Mouse (Mus musculus): ENCODE results near the gene Chga. TPM values are rescaled to one million over a fixed set of nuclear protein-coding genes. Genes with fewer than 3 reads are reported as not detected.

Gene Chga
- polyA plus RNA-seq, 1 experiment from 2014 or later = 194 TPM

GRCm38 (mm10) chr12:102585390-102585789 is 30.6 kb downstream of the Chga start:
- H3K4me2 ChIP-seq (ENCODE audit: low read length) = no peak overlapping the region
- peaks cover 9% of the 10 kb centered on the region; the same call in 1 of the 2 replicates for H3K36me3 ChIP-seq (ENCODE audit: control insufficient read depth, insufficient read depth, low read length)
- WGBS = 94% methylated on average over 3 of the region's 3 CpGs
- no peaks in the 10 kb centered on the region for H3K9me3 ChIP-seq (replicated peaks; ENCODE audit: control insufficient read depth, low read length, poor library complexity, severe bottlenecking)
- ATAC-seq = no peak
- no peak overlapping the region for H3K4me3 ChIP-seq (ENCODE audit: low read depth, low read length)
- H3K27ac ChIP-seq (ENCODE audit: low read length) = no peak overlapping the region
- no peak overlapping the region for H3K9ac ChIP-seq (ENCODE audit: low read depth, low read length)
- H3K27me3 ChIP-seq (ENCODE audit: control insufficient read depth, insufficient read depth, low read depth, low read length) = no peaks in the 10 kb centered on the region
- no peaks in the 10 kb centered on the region for H3K4me1 ChIP-seq (ENCODE audit: control insufficient read depth, insufficient read depth, low read length)

- peaks cover 9% of the 10 kb centered on the region; the same call in 1 of the 2 replicates for H3K36me3 ChIP-seq (ENCODE audit: control insufficient read depth, insufficient read depth, low read length)
- H3K27me3 ChIP-seq (ENCODE audit: control insufficient read depth, insufficient read depth, low read depth, low read length) = no peaks in the 10 kb centered on the region
- no peak overlapping the region for H3K4me2 ChIP-seq (ENCODE audit: low read length)
- 0 out of 2 replicates have a peak overlapping the region, but pooled peaks have one; percentile 3 for H3K9ac ChIP-seq (ENCODE audit: low read depth, low read length)
- no peaks in the 10 kb centered on the region for H3K9me3 ChIP-seq (replicated peaks; ENCODE audit: control insufficient read depth, low read length, poor library complexity, severe bottlenecking)
- no peak for ATAC-seq
- WGBS = 80% methylated on average over 9 of the region's 9 CpGs
- no peaks in the 10 kb centered on the region for H3K4me1 ChIP-seq (ENCODE audit: control insufficient read depth, insufficient read depth, low read length)
- H3K4me3 ChIP-seq (ENCODE audit: low read depth, low read length) = no peak overlapping the region
- H3K27ac ChIP-seq (ENCODE audit: low read length) = no peak overlapping the region
Observed at GRCm38 (mm10) chr12:102586286-102586881, 31.6 kb downstream of the Chga start.

GRCm38 (mm10) chr12:102587106-102587505 is 32.3 kb downstream of the Chga start:
- 91% methylated on average over 8 of the region's 8 CpGs for WGBS
- Histone ChIP-seq H3K4me1 (ENCODE audit: control insufficient read depth, insufficient read depth, low read length) (no peaks in the 10 kb centered on the region), H3K4me3 (ENCODE audit: low read depth, low read length) (no peak overlapping the region), H3K27me3 (ENCODE audit: control insufficient read depth, insufficient read depth, low read depth, low read length) (no peaks in the 10 kb centered on the region), H3K9ac (ENCODE audit: low read depth, low read length) (no peak overlapping the region), H3K36me3 (ENCODE audit: control insufficient read depth, insufficient read depth, low read length) (peaks cover 9% of the 10 kb centered on the region; the same call in 1 of the 2 replicates), H3K9me3 (replicated peaks; ENCODE audit: control insufficient read depth, low read length, poor library complexity, severe bottlenecking) (no peaks in the 10 kb centered on the region), H3K4me2 (ENCODE audit: low read length) (no peak overlapping the region), H3K27ac (ENCODE audit: low read length) (no peak overlapping the region)
- no peak for ATAC-seq

GRCm38 (mm10) chr12:102590711-102591360 is 36.1 kb downstream of the Chga start:
- Histone ChIP-seq H3K9ac (ENCODE audit: low read depth, low read length) (no peak overlapping the region), H3K4me1 (ENCODE audit: control insufficient read depth, insufficient read depth, low read length) (peaks cover 6% of the 10 kb centered on the region; the same call in 1 of the 2 replicates), H3K9me3 (replicated peaks; ENCODE audit: control insufficient read depth, low read length, poor library complexity, severe bottlenecking) (no peaks in the 10 kb centered on the region), H3K27me3 (ENCODE audit: control insufficient read depth, insufficient read depth, low read depth, low read length) (no peaks in the 10 kb centered on the region), H3K36me3 (ENCODE audit: control insufficient read depth, insufficient read depth, low read length) (peaks cover 2% of the 10 kb centered on the region; the same call in 1 of the 2 replicates), H3K4me3 (ENCODE audit: low read depth, low read length) (no peak overlapping the region), H3K4me2 (ENCODE audit: low read length) (no peak overlapping the region), H3K27ac (ENCODE audit: low read length) (no peak overlapping the region)
- 90% methylated on average over 17 of the region's 17 CpGs for WGBS
- ATAC-seq = no peak

GRCm38 (mm10) chr12:102593699-102594098 is 38.9 kb downstream of the Chga start:
- 55% methylated on average over 9 of the region's 9 CpGs for WGBS
- H3K27ac ChIP-seq (ENCODE audit: low read length) = no peak overlapping the region
- H3K9ac ChIP-seq (ENCODE audit: low read depth, low read length) = no peak overlapping the region; the same call in 1 of the 2 replicates
- ATAC-seq = 0 out of 2 replicates have a peak, but pooled peaks have one; percentile 18
- H3K9me3 ChIP-seq (replicated peaks; ENCODE audit: control insufficient read depth, low read length, poor library complexity, severe bottlenecking) = peaks cover 4% of the 10 kb centered on the region; the same call in 1 of the 2 replicates
- no peaks in the 10 kb centered on the region for H3K27me3 ChIP-seq (ENCODE audit: control insufficient read depth, insufficient read depth, low read depth, low read length)
- peaks cover 6% of the 10 kb centered on the region; the same call in 1 of the 2 replicates for H3K4me1 ChIP-seq (ENCODE audit: control insufficient read depth, insufficient read depth, low read length)
- no peak overlapping the region for H3K4me3 ChIP-seq (ENCODE audit: low read depth, low read length)
- no peak overlapping the region for H3K4me2 ChIP-seq (ENCODE audit: low read length)
- no peaks in the 10 kb centered on the region; the same call in 1 of the 2 replicates for H3K36me3 ChIP-seq (ENCODE audit: control insufficient read depth, insufficient read depth, low read length)

GRCm38 (mm10) chr12:102594627-102595026 is 39.9 kb downstream of the Chga start:
- Histone ChIP-seq H3K4me3 (ENCODE audit: low read depth, low read length) (no peak overlapping the region), H3K9me3 (replicated peaks; ENCODE audit: control insufficient read depth, low read length, poor library complexity, severe bottlenecking) (peaks cover 4% of the 10 kb centered on the region; the same call in 1 of the 2 replicates), H3K27me3 (ENCODE audit: control insufficient read depth, insufficient read depth, low read depth, low read length) (no peaks in the 10 kb centered on the region), H3K9ac (ENCODE audit: low read depth, low read length) (no peak overlapping the region), H3K27ac (ENCODE audit: low read length) (no peak overlapping the region), H3K4me2 (ENCODE audit: low read length) (no peak overlapping the region), H3K36me3 (ENCODE audit: control insufficient read depth, insufficient read depth, low read length) (no peaks in the 10 kb centered on the region; the same call in 1 of the 2 replicates), H3K4me1 (ENCODE audit: control insufficient read depth, insufficient read depth, low read length) (peaks cover 6% of the 10 kb centered on the region; the same call in 1 of the 2 replicates)
- 74% methylated on average over 9 of the region's 9 CpGs for WGBS
- peak; percentile 19; the same call in 1 of the 2 replicates for ATAC-seq

- no peak overlapping the region for H3K9ac ChIP-seq (ENCODE audit: low read depth, low read length)
- H3K4me1 ChIP-seq (ENCODE audit: control insufficient read depth, insufficient read depth, low read length) = peaks cover 6% of the 10 kb centered on the region; the same call in 1 of the 2 replicates
- no peak overlapping the region for H3K4me3 ChIP-seq (ENCODE audit: low read depth, low read length)
- no peaks in the 10 kb centered on the region for H3K27me3 ChIP-seq (ENCODE audit: control insufficient read depth, insufficient read depth, low read depth, low read length)
- peaks cover 4% of the 10 kb centered on the region; the same call in 1 of the 2 replicates for H3K9me3 ChIP-seq (replicated peaks; ENCODE audit: control insufficient read depth, low read length, poor library complexity, severe bottlenecking)
- no peak overlapping the region for H3K27ac ChIP-seq (ENCODE audit: low read length)
- H3K36me3 ChIP-seq (ENCODE audit: control insufficient read depth, insufficient read depth, low read length) = no peaks in the 10 kb centered on the region; the same call in 1 of the 2 replicates
- WGBS = 70% methylated on average over 7 of the region's 7 CpGs
- ATAC-seq = no peak
- no peak overlapping the region for H3K4me2 ChIP-seq (ENCODE audit: low read length)
Observed at GRCm38 (mm10) chr12:102596410-102596809, 41.6 kb downstream of the Chga start.

GRCm38 (mm10) chr12:102597466-102597865 is 42.7 kb downstream of the Chga start:
- no peak for ATAC-seq
- Histone ChIP-seq H3K27me3 (ENCODE audit: control insufficient read depth, insufficient read depth, low read depth, low read length) (no peaks in the 10 kb centered on the region), H3K4me3 (ENCODE audit: low read depth, low read length) (no peak overlapping the region), H3K4me2 (ENCODE audit: low read length) (no peak overlapping the region), H3K9me3 (replicated peaks; ENCODE audit: control insufficient read depth, low read length, poor library complexity, severe bottlenecking) (peaks cover 4% of the 10 kb centered on the region; the same call in 1 of the 2 replicates), H3K9ac (ENCODE audit: low read depth, low read length) (no peak overlapping the region), H3K4me1 (ENCODE audit: control insufficient read depth, insufficient read depth, low read length) (peaks cover 15% of the 10 kb centered on the region; the same call in 1 of the 2 replicates), H3K27ac (ENCODE audit: low read length) (no peak overlapping the region), H3K36me3 (ENCODE audit: control insufficient read depth, insufficient read depth, low read length) (no peaks in the 10 kb centered on the region; the same call in 1 of the 2 replicates)
- 83% methylated on average over 4 of the region's 4 CpGs for WGBS

GRCm38 (mm10) chr12:102598535-102598934 is 43.8 kb downstream of the Chga start:
- no peak overlapping the region for H3K4me2 ChIP-seq (ENCODE audit: low read length)
- H3K36me3 ChIP-seq (ENCODE audit: control insufficient read depth, insufficient read depth, low read length) = no peaks in the 10 kb centered on the region; the same call in 1 of the 2 replicates
- H3K4me3 ChIP-seq (ENCODE audit: low read depth, low read length) = no peak overlapping the region
- ATAC-seq = no peak
- H3K27ac ChIP-seq (ENCODE audit: low read length) = no peak overlapping the region
- H3K27me3 ChIP-seq (ENCODE audit: control insufficient read depth, insufficient read depth, low read depth, low read length) = no peaks in the 10 kb centered on the region
- H3K4me1 ChIP-seq (ENCODE audit: control insufficient read depth, insufficient read depth, low read length) = peaks cover 12% of the 10 kb centered on the region; the same call in 1 of the 2 replicates
- peaks cover 4% of the 10 kb centered on the region; the same call in 1 of the 2 replicates for H3K9me3 ChIP-seq (replicated peaks; ENCODE audit: control insufficient read depth, low read length, poor library complexity, severe bottlenecking)
- 100% methylated on average over 3 of the region's 3 CpGs for WGBS
- H3K9ac ChIP-seq (ENCODE audit: low read depth, low read length) = no peak overlapping the region
